Mouse (Mus musculus): ENCODE measurements at regions not wholly inside any gene's neighbourhood (a gene's known extent, or its start where the extent isn't known, plus 50 kb on each side); places are given as distances from the start of the nearest gene placed in this dataset.

DNA sequence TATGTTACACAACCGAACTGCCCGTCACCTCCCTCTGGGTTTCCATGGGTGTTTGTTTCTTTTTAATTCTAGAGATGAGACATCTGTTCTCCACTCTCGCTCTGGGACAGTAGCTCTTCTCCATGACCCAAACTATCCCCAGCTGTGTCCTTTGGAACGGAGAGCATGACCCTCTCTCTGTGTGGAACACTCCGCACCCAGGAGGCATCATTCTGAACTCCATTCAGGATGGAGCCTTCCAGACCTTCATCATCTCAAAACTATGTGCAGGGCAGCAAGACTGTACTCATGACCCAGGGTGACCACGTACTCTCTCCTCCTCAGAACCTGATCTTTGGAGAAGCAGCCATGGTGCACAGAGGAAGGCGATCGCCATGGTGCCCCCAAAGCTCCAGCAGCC is 80.5 kb upstream of the Cops8 start:
- H3K36me3 ChIP-seq (ENCODE audit: control insufficient read depth, insufficient read depth, low read length): no peaks in the 10 kb centered on the region
- no peak overlapping the region for H3K27ac ChIP-seq (ENCODE audit: low read length)
- 85% methylated on average over 8 of the region's 8 CpGs for WGBS
- no peak overlapping the region for H3K4me2 ChIP-seq (ENCODE audit: low read length)
- no peak overlapping the region for H3K4me3 ChIP-seq (ENCODE audit: low read depth, low read length)
- H3K4me1 ChIP-seq (ENCODE audit: control insufficient read depth, insufficient read depth, low read length): peaks cover 6% of the 10 kb centered on the region; the same call in 1 of the 2 replicates
- no peak overlapping the region for H3K9ac ChIP-seq (ENCODE audit: low read depth, low read length)
- H3K9me3 ChIP-seq (replicated peaks; ENCODE audit: control insufficient read depth, low read length, poor library complexity, severe bottlenecking): no peaks in the 10 kb centered on the region
- no peak for ATAC-seq
- H3K27me3 ChIP-seq (ENCODE audit: control insufficient read depth, insufficient read depth, low read depth, low read length): no peaks in the 10 kb centered on the region

DNA sequence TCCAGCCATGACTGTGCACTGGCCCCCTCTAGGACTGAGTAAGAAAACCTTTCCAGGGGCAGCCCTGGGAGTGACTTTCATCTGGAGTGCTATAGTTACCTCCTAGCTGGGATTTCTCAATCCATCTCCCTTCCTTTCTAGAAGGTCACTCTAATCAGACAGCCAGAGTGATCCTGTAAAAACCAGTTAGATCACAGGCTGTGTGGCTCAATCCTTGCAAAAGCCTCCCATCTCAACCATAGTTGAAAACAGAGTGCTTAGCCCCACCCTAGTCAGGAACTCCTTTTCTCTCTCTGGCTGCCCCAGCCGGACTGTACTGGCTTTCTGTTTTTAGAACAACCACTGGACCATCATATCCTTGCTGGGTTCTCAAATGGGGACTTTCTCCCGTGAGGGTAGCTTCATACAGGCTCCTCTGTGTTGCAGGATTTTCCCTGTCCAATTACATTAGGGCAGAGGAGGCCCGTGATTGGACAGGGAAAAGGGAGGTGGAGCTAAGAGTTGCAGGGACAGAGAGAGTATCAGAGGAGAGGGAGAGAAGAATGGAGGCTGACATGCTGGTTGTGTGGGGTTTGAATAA is 78.0 kb upstream of the Cops8 start:
- no peaks in the 10 kb centered on the region for H3K4me1 ChIP-seq (ENCODE audit: control insufficient read depth, insufficient read depth, low read length)
- H3K9me3 ChIP-seq (replicated peaks; ENCODE audit: control insufficient read depth, low read length, poor library complexity, severe bottlenecking): no peaks in the 10 kb centered on the region
- no peaks in the 10 kb centered on the region for H3K36me3 ChIP-seq (ENCODE audit: control insufficient read depth, insufficient read depth, low read length)
- H3K4me3 ChIP-seq (ENCODE audit: low read depth, low read length): no peak overlapping the region
- H3K4me2 ChIP-seq (ENCODE audit: low read length): no peak overlapping the region
- H3K27me3 ChIP-seq (ENCODE audit: control insufficient read depth, insufficient read depth, low read depth, low read length): no peaks in the 10 kb centered on the region
- no peak overlapping the region for H3K9ac ChIP-seq (ENCODE audit: low read depth, low read length)
- H3K27ac ChIP-seq (ENCODE audit: low read length): no peak overlapping the region
- ATAC-seq: no peak
- 36% methylated on average over 3 of the region's 3 CpGs for WGBS

DNA sequence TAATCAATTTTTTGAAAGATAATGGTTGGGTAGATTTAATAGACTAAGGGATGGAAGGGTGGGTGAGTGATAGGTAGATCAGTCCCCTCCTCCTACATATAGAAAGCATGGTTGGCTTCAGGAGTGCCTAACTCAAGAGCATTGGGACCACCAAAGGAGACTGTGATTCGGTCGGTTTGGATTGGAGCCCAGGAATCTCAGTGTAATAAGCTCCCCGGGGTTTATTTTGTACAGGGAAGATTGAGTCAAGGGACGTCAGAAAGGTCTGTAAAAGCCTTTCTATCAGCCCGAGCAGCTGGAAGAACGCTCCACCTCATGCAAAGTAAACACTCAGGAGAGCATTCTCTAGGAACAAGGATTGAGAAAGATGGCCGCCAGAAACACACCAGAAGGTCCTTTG is 76.5 kb upstream of the Cops8 start:
- WGBS: 69% methylated on average over 7 of the region's 7 CpGs
- no peak for ATAC-seq

GRCm38 (mm10) chr1:90527947-90528717 is 74.6 kb upstream of the Cops8 start:
- H3K4me2 ChIP-seq (ENCODE audit: low read length): no peak overlapping the region
- H3K4me3 ChIP-seq (ENCODE audit: low read depth, low read length): no peak overlapping the region
- no peak overlapping the region for H3K27ac ChIP-seq (ENCODE audit: low read length)
- ATAC-seq: no peak
- H3K27me3 ChIP-seq (ENCODE audit: control insufficient read depth, insufficient read depth, low read depth, low read length): no peaks in the 10 kb centered on the region
- H3K9ac ChIP-seq (ENCODE audit: low read depth, low read length): no peak overlapping the region
- H3K4me1 ChIP-seq (ENCODE audit: control insufficient read depth, insufficient read depth, low read length): no peaks in the 10 kb centered on the region
- WGBS: 70% methylated on average over 11 of the region's 11 CpGs
- no peaks in the 10 kb centered on the region for H3K9me3 ChIP-seq (replicated peaks; ENCODE audit: control insufficient read depth, low read length, poor library complexity, severe bottlenecking)
- H3K36me3 ChIP-seq (ENCODE audit: control insufficient read depth, insufficient read depth, low read length): no peaks in the 10 kb centered on the region

More for the DNA sequence above, 76.5 kb upstream of the Cops8 start:
- no peaks in the 10 kb centered on the region for H3K27me3 ChIP-seq (ENCODE audit: control insufficient read depth, insufficient read depth, low read depth, low read length)
- H3K27ac ChIP-seq (ENCODE audit: low read length): no peak overlapping the region
- no peaks in the 10 kb centered on the region for H3K36me3 ChIP-seq (ENCODE audit: control insufficient read depth, insufficient read depth, low read length)
- H3K9me3 ChIP-seq (replicated peaks; ENCODE audit: control insufficient read depth, low read length, poor library complexity, severe bottlenecking): no peaks in the 10 kb centered on the region
- no peak overlapping the region for H3K9ac ChIP-seq (ENCODE audit: low read depth, low read length)
- no peaks in the 10 kb centered on the region for H3K4me1 ChIP-seq (ENCODE audit: control insufficient read depth, insufficient read depth, low read length)
- no peak overlapping the region for H3K4me2 ChIP-seq (ENCODE audit: low read length)
- H3K4me3 ChIP-seq (ENCODE audit: low read depth, low read length): no peak overlapping the region

GRCm38 (mm10) chr1:90533481-90533880 is 69.3 kb upstream of the Cops8 start:
- Histone ChIP-seq H3K9ac (ENCODE audit: low read depth, low read length) (no peak overlapping the region), H3K27me3 (ENCODE audit: control insufficient read depth, insufficient read depth, low read depth, low read length) (no peaks in the 10 kb centered on the region), H3K4me1 (ENCODE audit: control insufficient read depth, insufficient read depth, low read length) (no peaks in the 10 kb centered on the region), H3K4me3 (ENCODE audit: low read depth, low read length) (no peak overlapping the region), H3K36me3 (ENCODE audit: control insufficient read depth, insufficient read depth, low read length) (no peaks in the 10 kb centered on the region), H3K9me3 (replicated peaks; ENCODE audit: control insufficient read depth, low read length, poor library complexity, severe bottlenecking) (0 out of 2 replicates have a peak, but pooled peaks cover 4% of the 10 kb centered on the region), H3K27ac (ENCODE audit: low read length) (no peak overlapping the region), H3K4me2 (ENCODE audit: low read length) (no peak overlapping the region)
- no peak for ATAC-seq
- WGBS: 90% methylated on average over 6 of the region's 6 CpGs

DNA sequence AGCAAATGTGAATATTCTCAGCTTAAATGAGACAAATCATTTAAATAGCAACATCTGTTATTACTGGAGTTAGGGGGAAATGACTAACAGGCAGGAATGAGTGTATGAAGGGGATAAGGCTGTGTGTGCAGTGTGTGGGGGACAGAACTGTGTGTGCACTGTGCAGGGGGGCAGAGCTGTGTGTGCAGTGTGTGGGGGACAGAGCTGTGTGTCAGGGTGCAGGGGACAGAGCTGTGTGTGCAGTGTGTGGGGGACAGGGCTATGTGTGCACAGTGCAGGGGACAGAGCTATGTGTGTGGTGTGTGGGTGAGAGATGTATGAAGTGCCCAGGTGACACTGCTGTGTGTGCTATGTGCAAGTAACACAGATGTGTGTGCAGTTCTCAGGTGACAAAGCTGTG is 66.7 kb upstream of the Cops8 start:
- H3K27ac ChIP-seq (ENCODE audit: low read length): no peak overlapping the region
- no peak overlapping the region for H3K4me3 ChIP-seq (ENCODE audit: low read depth, low read length)
- H3K9ac ChIP-seq (ENCODE audit: low read depth, low read length): no peak overlapping the region
- H3K27me3 ChIP-seq (ENCODE audit: control insufficient read depth, insufficient read depth, low read depth, low read length): no peaks in the 10 kb centered on the region
- ATAC-seq: no peak
- 0 out of 2 replicates have a peak, but pooled peaks cover 4% of the 10 kb centered on the region for H3K9me3 ChIP-seq (replicated peaks; ENCODE audit: control insufficient read depth, low read length, poor library complexity, severe bottlenecking)
- H3K36me3 ChIP-seq (ENCODE audit: control insufficient read depth, insufficient read depth, low read length): no peaks in the 10 kb centered on the region
- no peak overlapping the region for H3K4me2 ChIP-seq (ENCODE audit: low read length)
- H3K4me1 ChIP-seq (ENCODE audit: control insufficient read depth, insufficient read depth, low read length): no peaks in the 10 kb centered on the region

- H3K9ac ChIP-seq (ENCODE audit: low read depth, low read length): no peak overlapping the region
- no peak overlapping the region for H3K27ac ChIP-seq (ENCODE audit: low read length)
- WGBS: 37% methylated on average over 19 of the region's 19 CpGs
- H3K4me3 ChIP-seq (ENCODE audit: low read depth, low read length): no peak overlapping the region
- no peak for ATAC-seq
- H3K27me3 ChIP-seq (ENCODE audit: control insufficient read depth, insufficient read depth, low read depth, low read length): no peaks in the 10 kb centered on the region
- H3K36me3 ChIP-seq (ENCODE audit: control insufficient read depth, insufficient read depth, low read length): no peaks in the 10 kb centered on the region
- no peaks in the 10 kb centered on the region for H3K4me1 ChIP-seq (ENCODE audit: control insufficient read depth, insufficient read depth, low read length)
- H3K4me2 ChIP-seq (ENCODE audit: low read length): no peak overlapping the region
- peaks cover 3% of the 10 kb centered on the region; the same call in 1 of the 2 replicates for H3K9me3 ChIP-seq (replicated peaks; ENCODE audit: control insufficient read depth, low read length, poor library complexity, severe bottlenecking)
These were observed 58.7 kb upstream of the Cops8 start for GRCm38 (mm10) chr1:90543801-90544795.

DNA sequence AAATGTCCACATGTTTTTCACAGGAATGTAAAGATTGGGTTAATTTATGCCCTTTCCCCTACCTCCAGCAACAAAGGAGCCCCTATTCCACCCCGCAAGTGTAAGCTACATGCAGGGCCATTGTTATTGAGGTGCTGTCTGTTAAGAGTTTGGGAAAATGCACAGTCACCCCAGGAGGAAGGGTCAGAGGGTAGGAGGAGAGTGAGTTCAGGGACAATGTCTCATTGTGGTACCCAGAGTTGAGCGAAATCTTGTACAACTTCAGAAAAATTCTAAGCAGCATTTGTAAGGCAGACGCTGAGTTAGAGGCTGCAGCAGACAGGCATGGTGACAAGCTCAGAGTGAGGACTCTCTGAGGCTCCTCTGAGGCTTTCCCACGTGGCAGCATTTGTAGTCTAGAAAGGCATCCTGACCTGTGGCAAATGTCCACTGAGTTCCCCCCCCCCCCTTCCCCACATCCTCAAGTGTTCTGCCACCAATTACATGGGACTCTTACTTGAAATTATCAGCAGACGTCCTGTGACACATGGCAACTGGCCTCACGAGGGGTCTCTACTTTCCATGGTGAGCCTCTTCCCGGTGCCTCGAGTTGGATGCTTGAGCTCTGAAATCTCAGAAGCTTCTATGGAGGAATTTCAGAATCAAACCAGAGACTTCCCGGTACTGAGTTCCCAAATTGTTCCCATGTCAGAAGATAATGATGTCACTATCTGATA is 57.8 kb upstream of the Cops8 start:
- WGBS: 27% methylated on average over 9 of the region's 9 CpGs
- H3K9ac ChIP-seq (ENCODE audit: low read depth, low read length): no peak overlapping the region
- no peaks in the 10 kb centered on the region for H3K4me1 ChIP-seq (ENCODE audit: control insufficient read depth, insufficient read depth, low read length)
- no peaks in the 10 kb centered on the region for H3K27me3 ChIP-seq (ENCODE audit: control insufficient read depth, insufficient read depth, low read depth, low read length)
- no peak overlapping the region for H3K4me2 ChIP-seq (ENCODE audit: low read length)
- no peak overlapping the region for H3K4me3 ChIP-seq (ENCODE audit: low read depth, low read length)
- no peak overlapping the region for H3K27ac ChIP-seq (ENCODE audit: low read length)
- no peak for ATAC-seq
- no peaks in the 10 kb centered on the region for H3K36me3 ChIP-seq (ENCODE audit: control insufficient read depth, insufficient read depth, low read length)
- peaks cover 3% of the 10 kb centered on the region; the same call in 1 of the 2 replicates for H3K9me3 ChIP-seq (replicated peaks; ENCODE audit: control insufficient read depth, low read length, poor library complexity, severe bottlenecking)

All from midbrain, embryonic 16.5 days (tissue).